Mouse (Mus musculus) spleen, adult 18-20 months (tissue): Measurements from ENCODE around the gene Med16.
A peak's percentile ranks its signal among the peaks of the same experiment; 100 is the strongest.

Experiments
- DNase-seq, 2 experiments: peaks; one replicate each; pipeline ENCODE4 v3.0.0; 2022; ENCODE audit warnings: mixed read lengths in 2 of 2

Gene Med16

GRCm38 (mm10) chr10:79908167-79909091 is at the start of gene Med16:
Gene Med16 (minus strand): TSS chr10:79908923.
- DNase-seq = peak; percentile 96 to 97

DNA sequence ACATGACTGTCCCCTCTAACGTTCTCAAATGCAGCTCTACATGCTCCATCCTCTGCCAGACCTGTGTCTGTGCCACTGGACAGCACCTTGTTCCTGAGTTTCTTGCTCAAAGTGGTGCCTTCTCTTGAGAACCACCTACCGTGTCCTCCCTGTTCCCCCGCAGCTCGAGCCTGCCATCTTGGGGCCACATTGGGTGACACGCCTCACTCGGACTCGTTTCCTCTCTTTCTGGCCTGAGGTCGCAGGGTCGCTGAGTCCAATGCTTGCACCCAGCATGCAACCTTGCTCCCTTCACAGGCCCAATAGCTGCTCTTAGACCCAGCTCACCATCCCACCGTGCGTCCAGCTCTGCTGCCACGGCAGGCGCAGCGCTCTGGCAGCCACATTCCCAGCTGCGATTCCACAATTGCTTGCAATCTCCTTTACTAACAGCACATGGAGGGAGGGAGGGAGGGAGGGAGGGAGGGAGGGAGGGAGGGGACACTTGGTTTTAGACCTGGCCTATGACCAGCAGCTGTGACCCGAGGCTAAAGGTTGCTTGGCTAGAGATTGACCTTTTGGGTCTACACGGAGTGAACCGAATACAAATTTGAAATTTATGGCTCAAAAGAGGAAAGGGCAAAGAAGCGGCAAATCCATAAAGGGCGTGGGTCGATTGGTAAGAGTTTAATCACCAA is 49.6 kb upstream of the Med16 start:
- DNase-seq = peak; percentile 74 to 90

DNA sequence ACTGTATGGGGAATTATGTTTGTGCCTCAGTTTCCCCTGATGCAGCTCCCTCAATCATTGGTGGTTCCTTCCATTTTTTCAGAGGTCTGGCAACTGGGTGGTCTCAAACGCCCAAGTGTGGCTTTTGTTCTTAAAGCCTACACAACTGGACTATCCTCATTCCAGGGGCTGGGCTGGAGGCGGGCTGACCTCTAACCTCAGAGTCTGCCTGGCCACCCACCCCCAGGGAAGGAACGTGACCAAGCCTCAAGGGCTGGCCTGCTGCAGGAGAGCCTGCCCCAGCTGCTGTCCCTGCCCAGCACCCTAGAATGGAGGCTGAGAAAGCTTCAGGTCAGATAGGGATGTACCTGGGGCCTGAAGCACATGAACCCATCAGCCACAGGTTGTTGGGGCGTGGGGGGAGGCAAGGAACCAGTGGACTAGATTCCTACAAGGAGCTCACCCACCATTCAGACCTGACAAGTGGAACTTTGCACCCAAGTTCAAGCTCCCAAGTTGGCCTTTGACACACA is 48.0 kb upstream of the Med16 start:
- DNase-seq = no peak

DNA sequence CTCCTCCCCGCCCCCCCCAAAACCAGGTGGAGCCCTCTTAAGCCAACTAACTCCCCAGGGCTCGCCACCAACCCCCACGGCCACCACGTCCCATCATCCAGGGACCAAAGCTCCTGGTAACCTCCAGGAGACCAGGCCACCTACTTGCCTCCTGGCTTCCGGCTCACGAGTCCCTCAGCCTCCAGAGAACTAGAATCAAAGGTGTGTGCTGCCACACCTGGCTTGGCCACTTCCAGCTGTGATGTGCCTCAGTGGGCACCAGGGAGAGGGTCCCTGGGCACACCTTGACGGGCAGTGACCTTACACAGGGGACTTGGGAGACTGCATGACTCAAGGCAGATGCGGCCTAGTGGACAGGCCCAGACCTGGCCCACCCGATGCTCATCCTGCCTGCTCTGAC is 47.0 kb upstream of the Med16 start:
- DNase-seq = no peak

DNA sequence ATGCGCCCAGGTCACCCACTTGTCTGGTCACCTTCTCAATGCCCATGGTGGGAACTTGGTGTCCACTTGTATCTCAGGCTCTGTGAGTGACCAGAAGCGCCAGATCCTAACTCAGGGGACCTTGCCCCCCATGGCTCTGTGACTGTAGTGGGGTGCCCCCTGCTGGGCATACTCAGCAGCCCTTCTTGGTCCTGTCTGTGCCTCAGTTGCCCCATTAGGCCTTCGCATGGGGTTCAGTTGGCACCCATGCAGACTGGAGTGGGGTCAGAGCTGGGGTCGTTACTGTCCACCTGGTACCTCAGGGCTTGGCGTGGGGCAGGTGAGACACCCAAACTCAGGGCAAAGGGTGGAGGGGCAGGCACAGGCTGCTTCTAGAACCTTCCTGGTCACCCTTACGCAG is 45.2 kb upstream of the Med16 start:
- DNase-seq = peak in 1 of 2 experiments; percentile 64

GRCm38 (mm10) chr10:79950661-79951060 is 41.9 kb upstream of the Med16 start:
- DNase-seq = no peak

DNA sequence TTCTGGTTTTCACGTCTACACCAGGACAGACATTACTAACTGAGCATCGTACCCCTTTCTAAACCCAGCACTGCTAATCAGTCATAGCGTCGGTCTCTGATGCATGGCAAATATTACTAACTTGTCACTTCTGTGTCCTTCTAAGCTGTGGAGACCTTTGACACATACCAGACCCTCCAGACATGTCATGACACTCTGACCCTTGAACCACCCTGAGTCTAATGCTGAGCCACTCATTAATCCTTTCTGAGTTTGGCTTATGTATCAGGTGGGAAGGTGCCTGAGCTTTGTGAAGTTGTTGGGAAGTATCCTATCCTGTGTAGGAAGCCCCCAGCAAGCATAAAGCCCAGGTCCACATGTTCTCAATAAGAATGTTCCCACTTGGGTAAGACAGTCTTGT is 41.1 kb upstream of the Med16 start:
- DNase-seq = no peak

GRCm38 (mm10) chr10:79947502-79947901 is 38.8 kb upstream of the Med16 start:
- no peak for DNase-seq

- DNase-seq = no peak
Observed at GRCm38 (mm10) chr10:79946752-79947322, 38.1 kb upstream of the Med16 start.

DNA sequence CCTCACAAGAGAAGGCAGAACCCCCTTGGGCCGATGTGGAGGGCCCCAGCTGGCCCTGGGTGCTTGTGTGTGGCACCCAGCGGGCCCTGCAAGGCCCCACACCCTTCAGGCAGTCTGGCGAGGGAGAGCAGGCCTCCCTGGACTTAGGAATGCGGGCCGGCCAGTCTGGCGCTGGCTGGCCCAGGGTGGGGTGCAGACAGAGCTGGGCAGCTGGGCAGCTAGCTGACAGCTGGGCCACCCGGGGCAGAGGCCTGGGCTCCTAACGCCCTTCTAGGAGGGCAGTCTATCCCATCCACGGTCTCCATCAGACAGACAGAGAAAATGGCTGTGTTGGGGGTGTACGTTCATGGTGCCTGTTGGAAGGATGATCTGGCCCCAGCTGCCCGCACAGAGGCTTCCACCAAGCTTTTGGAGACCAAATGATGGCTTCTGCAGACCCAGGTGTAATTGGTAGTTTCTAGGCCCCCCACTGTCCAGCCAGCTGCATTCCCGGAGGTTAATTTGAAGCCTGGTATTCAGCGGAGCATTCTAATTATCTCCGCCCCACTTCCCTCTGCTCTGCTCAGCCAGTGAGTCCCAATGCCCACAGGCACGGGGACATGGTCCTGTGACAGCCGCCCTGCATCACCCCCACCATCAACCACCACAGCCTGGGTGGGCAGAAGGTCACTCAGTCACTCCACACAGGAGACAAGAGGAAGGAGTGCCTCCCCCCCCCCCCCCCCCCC is 36.9 kb upstream of the Med16 start:
- no peak for DNase-seq

GRCm38 (mm10) chr10:79943471-79943901 is 34.8 kb upstream of the Med16 start:
- DNase-seq = no peak

GRCm38 (mm10) chr10:79942988-79943387 is 34.3 kb upstream of the Med16 start:
- no peak for DNase-seq

GRCm38 (mm10) chr10:79940749-79941148 is 32.0 kb upstream of the Med16 start:
- peak; percentile 77 to 84 for DNase-seq

- no peak for DNase-seq
Observed at GRCm38 (mm10) chr10:79937775-79938526, 29.2 kb upstream of the Med16 start.

DNA sequence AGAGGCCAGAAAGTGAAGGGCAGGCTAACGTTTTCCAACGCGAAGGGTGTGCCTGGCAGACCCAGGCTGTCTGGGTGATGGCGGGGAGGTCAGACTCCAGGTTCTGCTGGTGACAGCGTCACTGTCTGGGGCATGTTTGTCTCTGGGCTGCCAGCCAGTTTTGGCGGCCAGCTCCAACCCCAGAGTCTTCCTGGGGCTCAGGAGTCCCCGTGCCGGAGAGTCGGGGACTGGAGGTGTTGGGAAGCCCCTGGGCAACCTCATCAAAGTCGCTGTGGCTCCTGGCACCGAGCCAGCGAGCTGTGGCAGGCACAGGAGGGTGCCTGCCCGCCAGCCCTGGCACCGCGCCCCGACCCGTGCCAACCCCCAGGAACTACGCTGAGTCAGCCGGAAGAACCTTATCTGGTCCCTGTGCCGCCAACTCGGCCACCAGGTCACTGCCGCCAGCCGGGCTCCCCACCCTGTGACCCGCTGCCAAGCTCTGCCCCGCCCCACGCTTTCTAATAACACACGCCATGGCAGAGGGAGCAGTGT is 28.3 kb upstream of the Med16 start:
- peak; percentile 78 to 82 for DNase-seq

GRCm38 (mm10) chr10:79936284-79936910 is 27.7 kb upstream of the Med16 start:
- DNase-seq = no peak

DNA sequence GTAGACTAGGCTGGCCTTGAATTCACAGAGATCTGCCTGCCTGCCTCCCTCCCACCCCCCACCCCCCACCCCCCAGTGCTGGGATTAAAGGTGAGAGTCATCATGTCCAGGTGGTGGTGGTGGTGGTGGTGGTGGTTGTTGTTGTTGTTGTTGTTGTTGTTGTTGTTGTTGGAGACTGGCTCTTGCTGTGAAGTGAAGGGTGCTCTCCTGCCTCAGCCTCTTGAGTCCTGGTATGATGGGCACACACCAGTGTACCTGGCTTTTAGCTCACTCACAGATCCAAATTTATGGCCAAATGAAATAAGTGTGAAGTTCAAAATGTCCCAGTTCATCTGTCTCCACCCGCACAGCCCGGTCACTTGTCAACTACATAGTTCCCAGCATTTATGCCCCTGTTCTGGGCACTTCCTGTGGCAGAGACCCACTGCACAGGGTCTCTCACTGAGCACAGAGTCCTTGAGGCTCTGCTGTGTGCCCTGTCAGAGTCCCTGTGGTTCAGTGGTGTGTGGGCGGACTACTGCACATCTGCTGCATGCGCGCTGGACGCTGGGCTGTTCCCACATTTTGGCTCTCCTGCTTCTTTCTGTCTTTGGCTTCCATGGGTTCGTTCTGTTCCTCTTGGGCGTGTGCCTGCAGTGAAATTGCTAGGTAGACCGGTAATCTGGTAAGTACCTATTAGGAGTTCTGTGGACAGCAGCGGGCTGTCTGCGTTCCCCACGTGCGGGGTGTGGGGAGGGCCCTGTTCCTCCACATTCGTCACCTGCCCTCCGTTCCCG is 26.3 kb upstream of the Med16 start:
- DNase-seq = no peak

- no peak for DNase-seq
Observed at GRCm38 (mm10) chr10:79934272-79934721, 25.6 kb upstream of the Med16 start.

GRCm38 (mm10) chr10:79933861-79934260 is 25.1 kb upstream of the Med16 start:
- DNase-seq = no peak

DNA sequence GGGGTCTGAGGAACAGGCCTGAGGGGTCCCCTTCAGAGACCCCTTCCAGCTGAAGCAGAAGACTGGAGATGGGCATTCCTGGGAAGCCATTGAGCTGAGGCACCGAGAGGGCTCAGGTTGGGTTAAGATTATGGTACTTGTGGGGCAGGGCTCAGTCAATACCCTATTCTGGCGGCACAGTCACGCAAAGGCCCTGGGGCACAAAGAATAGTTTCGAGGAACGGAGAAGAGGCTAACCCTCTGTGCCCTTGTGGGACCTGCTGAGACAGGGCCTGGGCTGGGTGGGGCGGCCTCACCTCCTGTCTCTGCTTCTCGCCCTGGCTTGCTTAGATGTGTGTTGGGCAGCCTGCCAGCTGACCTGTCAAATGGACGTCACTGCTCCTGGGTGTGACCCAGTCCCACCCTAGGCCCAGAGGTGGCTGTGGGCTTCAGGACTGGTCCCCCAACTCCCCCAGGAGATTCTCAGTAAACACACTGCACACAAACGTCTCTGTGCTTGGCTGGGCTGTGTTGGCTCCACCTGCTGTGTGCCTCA is 24.5 kb upstream of the Med16 start:
- no peak for DNase-seq
